8 mouse cellular contexts compared by ENCODE assay signal in the genomic region with DNA sequence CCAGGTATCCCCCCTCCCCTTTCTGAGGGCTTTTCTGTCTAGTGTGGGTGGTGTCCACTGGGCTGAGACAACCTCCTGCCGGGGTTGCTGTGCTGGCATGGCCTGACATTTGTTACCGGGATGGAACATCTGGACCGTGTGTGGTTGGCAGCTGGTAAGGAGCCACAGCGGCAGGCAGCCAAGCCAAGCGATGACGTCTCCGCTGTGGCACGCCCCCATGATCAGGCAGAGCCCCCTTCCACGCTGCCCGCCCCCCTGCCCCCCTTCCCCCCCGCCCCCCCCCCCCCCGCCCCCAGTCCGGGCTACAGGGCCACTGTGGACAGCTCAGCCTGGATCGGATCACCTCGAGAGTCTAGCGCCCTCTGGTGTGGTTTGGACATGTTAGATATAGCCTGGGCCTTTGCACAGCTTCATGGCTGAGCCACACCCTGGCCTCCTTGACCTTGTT. TPM values are rescaled to one million over a fixed set of nuclear protein-coding genes. Genes with fewer than 3 reads are reported as not detected.
DNase-seq lines count a peak whose midpoint lies in the region; ATAC-seq and TF ChIP-seq lines count a peak whose summit lies in the region.

No protein-coding gene starts in this region.

- peak; percentile 59 to 80 for DNase-seq in adrenal gland, adult (ENCODE audit: inconsistent age in 2 of 2, low spot score in 1 of 2)
- no peak for DNase-seq in adrenal gland, postnatal 4 days (ENCODE audit: low spot score in 2 of 2)
- DNase-seq in 3134 (ENCODE audit: extremely low read depth, insufficient read length, low spot score), result peak; percentile 78
- peak; percentile 77 for DNase-seq in hindbrain, embryonic 10.5 days (ENCODE audit: low spot score)
- no peak for DNase-seq in lung, adult 2 months
- no peak for DNase-seq in gastrocnemius, postnatal 10 days

- H3K9me3 ChIP-seq in hindbrain, embryonic 10.5 days, result peaks cover 22% of the 10 kb centered on the region
- H3K9me3 ChIP-seq in neural tube, embryonic 14.5 days (ENCODE audit: control insufficient read depth, low read length), result no peaks in the 10 kb centered on the region

- peak; percentile 43; the same call in 1 of the 2 replicates for TF ChIP-seq CTCF in cortical plate, adult 2 months (IDR thresholded peaks at IDR 0.05; ENCODE audit: extremely low read depth, insufficient read depth, low read length)
- peak; percentile 47; the same call in 1 of the 2 replicates for TF ChIP-seq CTCF in lung, adult 2 months (IDR thresholded peaks at IDR 0.05; ENCODE audit: insufficient read depth, low read length)

- 4% methylated on average over 11 of the region's 16 CpGs for WGBS in hindbrain, embryonic 10.5 days
- WGBS in lung, adult 2 months, result 4% methylated on average over 13 of the region's 16 CpGs
- WGBS in neural tube, embryonic 14.5 days, result under 1% methylated on average over 12 of the region's 16 CpGs

- no peak overlapping the region for H3K27ac ChIP-seq in cortical plate, adult 2 months (ENCODE audit: insufficient read depth, low read length)
- H3K27ac ChIP-seq in hindbrain, embryonic 10.5 days, result peak overlapping the region; percentile 88
- peak overlapping the region; percentile 72 for H3K27ac ChIP-seq in neural tube, embryonic 14.5 days (ENCODE audit: low read depth, low read length)

- H3K36me3 ChIP-seq in hindbrain, embryonic 10.5 days, result no peaks in the 10 kb centered on the region
- no peaks in the 10 kb centered on the region for H3K36me3 ChIP-seq in neural tube, embryonic 14.5 days (ENCODE audit: control insufficient read depth, insufficient read depth, low read length)

- H3K4me2 ChIP-seq in neural tube, embryonic 14.5 days (ENCODE audit: low read depth, low read length), result no peak overlapping the region

- no peak overlapping the region for H3K4me3 ChIP-seq in cortical plate, adult 2 months (ENCODE audit: insufficient read depth, low read length)
- H3K4me3 ChIP-seq in hindbrain, embryonic 10.5 days, result peak overlapping the region; percentile 29
- no peak overlapping the region for H3K4me3 ChIP-seq in lung, adult 2 months (replicated peaks; ENCODE audit: extremely low read depth, low read depth, low read length)
- no peak overlapping the region for H3K4me3 ChIP-seq in neural tube, embryonic 14.5 days (ENCODE audit: low read depth, low read length)

- H3K27me3 ChIP-seq in hindbrain, embryonic 10.5 days (ENCODE audit: insufficient read depth, poor library complexity, severe bottlenecking), result peaks cover 4% of the 10 kb centered on the region; the same call in 1 of the 2 replicates
- no peaks in the 10 kb centered on the region for H3K27me3 ChIP-seq in neural tube, embryonic 14.5 days (ENCODE audit: control insufficient read depth, insufficient read depth, low read length)

- peak; percentile 82 for ATAC-seq in neural tube, embryonic 14.5 days (ENCODE audit: low read depth)

- no peak overlapping the region for H3K9ac ChIP-seq in neural tube, embryonic 14.5 days (replicated peaks; ENCODE audit: low read depth, low read length)

- peaks cover 6% of the 10 kb centered on the region for H3K4me1 ChIP-seq in cortical plate, adult 2 months (ENCODE audit: control insufficient read depth, insufficient read depth, low read length)
- peaks cover 47% of the 10 kb centered on the region for H3K4me1 ChIP-seq in hindbrain, embryonic 10.5 days (replicated peaks)
- H3K4me1 ChIP-seq in lung, adult 2 months (ENCODE audit: control insufficient read depth, insufficient read depth, low read length), result peaks cover 3% of the 10 kb centered on the region; the same call in 1 of the 2 replicates
- peaks cover 9% of the 10 kb centered on the region for H3K4me1 ChIP-seq in neural tube, embryonic 14.5 days (ENCODE audit: control insufficient read depth, insufficient read depth, low read length)

- no peak for TF ChIP-seq POLR2A in cortical plate, adult 2 months (IDR thresholded peaks at IDR 0.05; ENCODE audit: extremely low read depth, insufficient read depth, low read length)
- TF ChIP-seq POLR2A in lung, adult 2 months (IDR thresholded peaks at IDR 0.05; ENCODE audit: borderline replicate concordance, extremely low read depth, low read depth, low read length), result no peak

RNA-seq across cellular contexts. Expression of a gene that starts 11.2 kb away (rescaled TPM):
- 100 to 1,000 TPM; 176 to 208 TPM for total RNA-seq in adrenal gland, postnatal 4 days (2021)
- 688 and 773 TPM in 2 replicates for polyA plus RNA-seq in cortical plate, adult 2 months (2012; rRNA removed)
- polyA plus RNA-seq in hindbrain, embryonic 10.5 days (2016; fragmentation: Nextera tagmentation; extraction: Ambion mirVana), result 109 and 172 TPM in 2 replicates
- polyA plus RNA-seq in lung, adult 2 months (2012; rRNA removed), result 128 and 171 TPM in 2 replicates
- polyA plus RNA-seq in neural tube, embryonic 14.5 days (2014; fragmentation: Nextera tagmentation; extraction: Ambion mirVana), result 255 and 266 TPM in 2 replicates
- total RNA-seq in gastrocnemius, postnatal 10 days (2021), result 10 to 100 TPM; 64.1 to 94.7 TPM

RNA-seq across cellular contexts. Expression of a gene that starts 24.8 kb away (rescaled TPM):
- total RNA-seq in adrenal gland, postnatal 4 days (2021), result not detected
- not detected in 2 replicates for polyA plus RNA-seq in cortical plate, adult 2 months (2012; rRNA removed)
- not detected in 2 replicates for polyA plus RNA-seq in hindbrain, embryonic 10.5 days (2016; fragmentation: Nextera tagmentation; extraction: Ambion mirVana)
- polyA plus RNA-seq in lung, adult 2 months (2012; rRNA removed), result 0.17 and 0.22 TPM in 2 replicates
- not detected in 2 replicates for polyA plus RNA-seq in neural tube, embryonic 14.5 days (2014; fragmentation: Nextera tagmentation; extraction: Ambion mirVana)
- not detected for total RNA-seq in gastrocnemius, postnatal 10 days (2021)

Comparison
In these comparisons a context has a peak if more than half of its experiments do, and no peak if none do; other contexts are left out.
1. DNase-seq: peak in adrenal gland, adult (2 of 2), 3134 (single experiment) and hindbrain, embryonic 10.5 days (single experiment); none in adrenal gland, postnatal 4 days (0 of 2), lung, adult 2 months (single experiment) and gastrocnemius, postnatal 10 days (single experiment).